Mouse (Mus musculus) lung, adult 2 months (tissue): Measurements from ENCODE around the gene Cxcr4.

Experiments used
- CTCF ChIP-seq: fragments of 200-500 bp; IDR thresholded peaks from 2 replicates; pipeline ENCODE4 v1.5.1; 2011; ENCODE audit warnings: mild to moderate bottlenecking, low read length, control low read depth; ENCODE audit not compliant: insufficient read depth
- POLR2A ChIP-seq: fragments of 200-500 bp; IDR thresholded peaks from 2 replicates; pipeline ENCODE4 v1.6.1; 2011; ENCODE audit warnings: low read depth, mild to moderate bottlenecking, control low read depth, low read length, borderline replicate concordance; ENCODE audit errors: extremely low read depth

- TF ChIP-seq CTCF = no peak
- no peak for TF ChIP-seq POLR2A
Measured at GRCm38 (mm10) chr1:128549007-128549406, 43.1 kb downstream of the Cxcr4 start.
